Mouse (Mus musculus): ENCODE results near the gene Gm49325.

DNA sequence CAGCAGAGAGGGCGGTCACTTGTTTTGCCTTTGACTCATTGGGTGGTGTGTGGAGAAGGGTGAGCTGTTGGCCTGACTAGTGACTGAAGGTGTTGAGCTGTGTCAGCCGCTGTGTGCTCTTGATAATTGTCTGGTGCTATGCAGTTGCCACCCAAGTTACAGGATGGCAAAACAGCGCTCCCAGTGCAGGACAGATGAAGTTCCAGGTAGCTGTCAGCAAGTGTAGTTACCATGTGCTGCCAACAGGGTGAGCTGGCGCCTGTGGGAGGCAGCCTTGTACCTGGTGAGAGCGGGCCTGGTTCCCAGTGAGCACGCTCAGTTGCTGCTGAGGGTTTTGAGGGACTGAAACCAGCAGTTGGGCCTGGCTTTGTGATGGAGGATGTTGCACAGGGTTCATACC is 15.2 kb upstream of the Gm49325 start:
- TF ChIP-seq POLR2A (IDR thresholded peaks at IDR 0.05; ENCODE audit: insufficient read length, low read depth) (no peak), TCF12 (IDR thresholded peaks at IDR 0.05; ENCODE audit: insufficient read depth, poor library complexity, severe bottlenecking) (no peak), USF1 (IDR thresholded peaks at IDR 0.05; ENCODE audit: low read depth) (no peak), E2F4 (IDR thresholded peaks at IDR 0.05; ENCODE audit: insufficient read depth) (no peak), MYOG (IDR thresholded peaks at IDR 0.05; ENCODE audit: control insufficient read depth in 1 of 3, insufficient read depth in 1 of 3, insufficient read length in 2 of 3, low read depth in 2 of 3) (no peak), SRF (IDR thresholded peaks at IDR 0.05; ENCODE audit: control insufficient read depth, insufficient read length, low read depth) (no peak), REST (IDR thresholded peaks at IDR 0.05; ENCODE audit: insufficient read depth, insufficient read length) (no peak), TCF3 (IDR thresholded peaks at IDR 0.05; ENCODE audit: insufficient read length, low read depth) (no peak), MAX (IDR thresholded peaks at IDR 0.05; ENCODE audit: low read depth) (no peak), MYOD1 (IDR thresholded peaks at IDR 0.05; ENCODE audit: control insufficient read depth in 1 of 3, insufficient read length in 2 of 3, low read depth in 2 of 3) (no peak), CEBPB (IDR thresholded peaks at IDR 0.05; ENCODE audit: insufficient read depth, poor library complexity, severe bottlenecking) (no peak), POLR2AphosphoS2 (IDR thresholded peaks at IDR 0.05; ENCODE audit: insufficient read length, low read depth) (no peak)
